ENCODE assay signal across 19 mouse cellular contexts in genomic region chr11:88542817-88543216, GRCm38 (mm10).
DNase-seq lines count a peak whose midpoint lies in the region; ATAC-seq and TF ChIP-seq lines count a peak whose summit lies in the region.
"Had no signal": no experiment of that assay in that cellular context is flagged by ENCODE, and none has a peak within 500 bp of the region (broad histone marks: within the 10 kb centered on the region; RNA-seq: fewer than 3 reads in every experiment).

No protein-coding gene starts in this region.

- peaks cover 15% of the 10 kb centered on the region; the same call in 1 of the 2 replicates for H3K4me1 ChIP-seq in lung, postnatal 0 days (ENCODE audit: insufficient read depth, low read depth, low read length)
- H3K4me1 ChIP-seq in hindbrain, embryonic 14.5 days (replicated peaks; ENCODE audit: control insufficient read depth, insufficient read depth, low read length) = peaks cover 66% of the 10 kb centered on the region
- peaks cover 48% of the 10 kb centered on the region for H3K4me1 ChIP-seq in midbrain, embryonic 16.5 days (ENCODE audit: control insufficient read depth, insufficient read depth, low read length)

- H3K36me3 ChIP-seq in lung, postnatal 0 days (ENCODE audit: insufficient read depth, low read length) = no peaks in the 10 kb centered on the region
- H3K36me3 ChIP-seq in hindbrain, embryonic 14.5 days (replicated peaks; ENCODE audit: control insufficient read depth, insufficient read depth) = no peaks in the 10 kb centered on the region
- no peaks in the 10 kb centered on the region for H3K36me3 ChIP-seq in midbrain, embryonic 16.5 days (ENCODE audit: control insufficient read depth, insufficient read depth, low read length)
- H3K36me3 ChIP-seq: embryonic facial prominence, embryonic 13.5 days; heart, embryonic 12.5 days; limb, embryonic 15.5 days had no signal

- intact Hi-C loops in gastrocnemius, adult 2 months (cut with DNase I) = loop anchor here (5.0 kb wide), 1 partner anchor 96 kb away; no protein-coding TSS in a partner anchor

- no peaks in the 10 kb centered on the region for H3K27me3 ChIP-seq in lung, postnatal 0 days (replicated peaks; ENCODE audit: insufficient read depth, low read length)
- H3K27me3 ChIP-seq in hindbrain, embryonic 14.5 days (ENCODE audit: control insufficient read depth, insufficient read depth, low read length) = no peaks in the 10 kb centered on the region
- H3K27me3 ChIP-seq in midbrain, embryonic 16.5 days (ENCODE audit: control insufficient read depth, insufficient read depth, low read depth, low read length) = no peaks in the 10 kb centered on the region
- H3K27me3 ChIP-seq: embryonic facial prominence, embryonic 13.5 days; heart, embryonic 12.5 days; limb, embryonic 15.5 days; megakaryocyte, embryonic 14.5 days had no signal

- H3K9me3 ChIP-seq in lung, postnatal 0 days (ENCODE audit: low read length) = no peaks in the 10 kb centered on the region
- H3K9me3 ChIP-seq in hindbrain, embryonic 14.5 days (ENCODE audit: control insufficient read depth, low read length) = no peaks in the 10 kb centered on the region
- H3K9me3 ChIP-seq in midbrain, embryonic 16.5 days (replicated peaks; ENCODE audit: control insufficient read depth, low read length, poor library complexity, severe bottlenecking) = no peaks in the 10 kb centered on the region
- H3K9me3 ChIP-seq: embryonic facial prominence, embryonic 13.5 days; heart, embryonic 12.5 days; limb, embryonic 15.5 days; megakaryocyte, embryonic 14.5 days had no signal

- WGBS in lung, postnatal 0 days = 11% methylated on average over 3 of the region's 3 CpGs
- 62% methylated on average over 3 of the region's 3 CpGs for WGBS in hindbrain, embryonic 14.5 days
- 29% methylated on average over 3 of the region's 3 CpGs for WGBS in midbrain, embryonic 16.5 days

- H3K27ac ChIP-seq in gastrocnemius, adult 2 months = peak overlapping the region; percentile 85
- H3K27ac ChIP-seq in lung, postnatal 0 days (ENCODE audit: low read length) = no peak overlapping the region
- peak overlapping the region; percentile 53 for H3K27ac ChIP-seq in hindbrain, embryonic 14.5 days
- peak overlapping the region; percentile 14 for H3K27ac ChIP-seq in midbrain, embryonic 16.5 days (ENCODE audit: low read length)
- H3K27ac ChIP-seq: embryonic facial prominence, embryonic 13.5 days; limb, embryonic 15.5 days had no signal

- no peak overlapping the region for H3K9ac ChIP-seq in lung, postnatal 0 days (replicated peaks; ENCODE audit: low read depth)
- H3K9ac ChIP-seq in hindbrain, embryonic 14.5 days = no peak overlapping the region
- H3K9ac ChIP-seq in midbrain, embryonic 16.5 days (ENCODE audit: low read depth, low read length) = no peak overlapping the region
- H3K9ac ChIP-seq: embryonic facial prominence, embryonic 13.5 days; heart, embryonic 12.5 days; limb, embryonic 15.5 days had no signal

- no peak overlapping the region for H3K4me2 ChIP-seq in lung, postnatal 0 days (replicated peaks; ENCODE audit: low read depth, low read length)
- no peak overlapping the region for H3K4me2 ChIP-seq in hindbrain, embryonic 14.5 days (replicated peaks)
- no peak overlapping the region for H3K4me2 ChIP-seq in midbrain, embryonic 16.5 days (ENCODE audit: low read length)
- H3K4me2 ChIP-seq: embryonic facial prominence, embryonic 13.5 days; heart, embryonic 12.5 days; limb, embryonic 15.5 days had no signal

- no peak for TF ChIP-seq EP300 in lung, postnatal 0 days (IDR thresholded peaks at IDR 0.05)

- DNase-seq in gastrocnemius, adult 2 months = no peak
- DNase-seq in gastrocnemius, postnatal 10 days = no peak
- DNase-seq in lung, postnatal 0 days (ENCODE audit: low spot score) = peak; percentile 9
- DNase-seq in lung, postnatal 10 days = no peak
- peak; percentile 27 for DNase-seq in hindbrain, embryonic 14.5 days (ENCODE audit: low spot score)
- DNase-seq: adrenal gland, adult 2 months; cerebellum, adult 8-10 months; heart, postnatal 36 days; kidney, adult 2 months; kidney, postnatal 36 days; right cerebral cortex, adult 18-20 months; thymus, adult 2 months had no signal

- no peak for ATAC-seq in lung, postnatal 0 days
- no peak for ATAC-seq in hindbrain, embryonic 14.5 days (ENCODE audit: low FRiP score)
- no peak for ATAC-seq in midbrain, embryonic 16.5 days
- no peak for ATAC-seq in inflammation-experienced regulatory T-cells, adult 6 months
- ATAC-seq in cerebellum, adult (ENCODE audit: insufficient number of reproducible peaks, low FRiP score, low TSS enrichment) = no peak

- no peak overlapping the region for H3K4me3 ChIP-seq in gastrocnemius, adult 2 months
- no peak overlapping the region for H3K4me3 ChIP-seq in lung, postnatal 0 days (ENCODE audit: low read depth, low read length)
- no peak overlapping the region for H3K4me3 ChIP-seq in hindbrain, embryonic 14.5 days (replicated peaks; ENCODE audit: low read length)
- H3K4me3 ChIP-seq in midbrain, embryonic 16.5 days (ENCODE audit: low read depth, low read length) = no peak overlapping the region
- H3K4me3 ChIP-seq: embryonic facial prominence, embryonic 13.5 days; heart, embryonic 12.5 days; limb, embryonic 15.5 days; megakaryocyte, embryonic 14.5 days had no signal

- no peak for TF ChIP-seq CTCF in gastrocnemius, adult 2 months (IDR thresholded peaks at IDR 0.05)
- no peak for TF ChIP-seq CTCF in lung, postnatal 0 days (IDR thresholded peaks at IDR 0.05)

Comparison
In these comparisons a context has a peak if more than half of its experiments do, and no peak if none do; other contexts are left out.
1. DNase-seq: peak in lung, postnatal 0 days (single experiment) and hindbrain, embryonic 14.5 days (single experiment); none in gastrocnemius, adult 2 months (single experiment), gastrocnemius, postnatal 10 days (single experiment) and lung, postnatal 10 days (single experiment).